18 mouse cellular contexts compared by ENCODE assay signal in the genomic region with DNA sequence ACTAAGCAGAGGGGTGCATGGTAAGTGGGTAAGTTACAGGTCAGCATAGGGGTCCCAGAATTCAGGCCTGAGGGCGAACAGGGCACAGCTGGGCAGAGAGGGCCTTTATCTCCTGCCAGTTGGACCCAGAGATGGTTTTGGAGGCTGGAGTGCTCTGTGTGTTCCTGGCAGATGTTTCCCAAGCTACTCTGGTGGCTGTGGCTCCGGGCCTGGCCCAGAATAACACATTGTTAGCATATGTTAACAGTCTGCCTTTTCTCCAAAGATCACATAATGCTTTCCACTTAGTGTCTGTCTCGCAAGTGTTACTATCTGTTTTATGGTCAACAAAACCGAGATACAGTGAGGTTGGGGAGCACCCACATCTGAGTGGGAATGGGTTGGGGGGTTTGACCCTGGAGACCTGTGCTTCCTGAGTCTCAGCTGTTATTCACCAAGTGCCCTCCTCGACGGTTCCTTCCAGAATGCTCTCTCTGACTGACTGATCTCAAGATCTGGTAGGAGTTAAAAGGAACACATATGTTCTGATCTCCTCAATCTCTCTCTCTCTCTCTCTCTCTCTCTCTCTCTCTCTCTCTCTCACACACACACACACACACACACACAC. TPM values are rescaled to one million over a fixed set of nuclear protein-coding genes. Genes with fewer than 3 reads are reported as not detected.
DNase-seq lines count a peak whose midpoint lies in the region; ATAC-seq and TF ChIP-seq lines count a peak whose summit lies in the region.
"Had no signal": no experiment of that assay in that cellular context is flagged by ENCODE, and none has a peak within 500 bp of the region (broad histone marks: within the 10 kb centered on the region; RNA-seq: fewer than 3 reads in every experiment).

No protein-coding gene starts in this region.

- H3K27ac ChIP-seq in lung, embryonic 14.5 days (ENCODE audit: low read depth) = peak overlapping the region; percentile 48; the same call in 1 of the 2 replicates
- H3K27ac ChIP-seq in heart, embryonic 12.5 days (ENCODE audit: poor library complexity, severe bottlenecking) = no peak overlapping the region
- H3K27ac ChIP-seq: forebrain, embryonic 15.5 days; hindbrain, embryonic 13.5 days had no signal

- no peak for TF ChIP-seq CTCF in lung, embryonic 14.5 days (IDR thresholded peaks at IDR 0.05; ENCODE audit: low read depth)

- no peaks in the 10 kb centered on the region for H3K27me3 ChIP-seq in lung, embryonic 14.5 days (ENCODE audit: insufficient read depth, low read length)
- H3K27me3 ChIP-seq in heart, embryonic 12.5 days (replicated peaks) = peaks cover 43% of the 10 kb centered on the region
- H3K27me3 ChIP-seq: forebrain, embryonic 15.5 days had no signal

- WGBS in lung, embryonic 14.5 days = 52% methylated on average over 6 of the region's 6 CpGs
- 65% methylated on average over 6 of the region's 6 CpGs for WGBS in heart, embryonic 12.5 days

- H3K9me3 ChIP-seq in lung, embryonic 14.5 days (ENCODE audit: low read depth, low read length) = no peaks in the 10 kb centered on the region
- H3K9me3 ChIP-seq in heart, embryonic 12.5 days (replicated peaks) = no peaks in the 10 kb centered on the region
- H3K9me3 ChIP-seq: forebrain, embryonic 15.5 days; hindbrain, embryonic 13.5 days had no signal

- no peak overlapping the region for H3K4me2 ChIP-seq in lung, embryonic 14.5 days
- no peak overlapping the region for H3K4me2 ChIP-seq in heart, embryonic 12.5 days
- H3K4me2 ChIP-seq: forebrain, embryonic 15.5 days; hindbrain, embryonic 13.5 days had no signal

- H3K4me3 ChIP-seq in lung, embryonic 14.5 days (ENCODE audit: low read depth, low read length) = no peak overlapping the region
- H3K4me3 ChIP-seq in heart, embryonic 12.5 days = no peak overlapping the region
- H3K4me3 ChIP-seq: forebrain, embryonic 15.5 days; hindbrain, embryonic 13.5 days had no signal

- ATAC-seq in lung, embryonic 14.5 days (ENCODE audit: insufficient read depth) = 0 out of 2 replicates have a peak, but pooled peaks have one; percentile 26
- no peak for ATAC-seq in heart, embryonic 12.5 days (ENCODE audit: insufficient number of reproducible peaks, low FRiP score)
- ATAC-seq: forebrain, embryonic 15.5 days had no signal

- H3K4me1 ChIP-seq in lung, embryonic 14.5 days (ENCODE audit: insufficient read depth) = peaks cover 13% of the 10 kb centered on the region
- peaks cover 25% of the 10 kb centered on the region for H3K4me1 ChIP-seq in heart, embryonic 12.5 days (replicated peaks)
- H3K4me1 ChIP-seq: forebrain, embryonic 15.5 days had no signal

- no peak overlapping the region for H3K9ac ChIP-seq in lung, embryonic 14.5 days
- no peak overlapping the region for H3K9ac ChIP-seq in heart, embryonic 12.5 days
- H3K9ac ChIP-seq: forebrain, embryonic 15.5 days; hindbrain, embryonic 13.5 days had no signal

- DNase-seq in lung, embryonic 14.5 days = peak; percentile 50
- no peak for DNase-seq in lung, postnatal 25 days (ENCODE audit: low spot score)
- DNase-seq in thymus, postnatal 0 days (ENCODE audit: low spot score) = peak; percentile 37
- no peak for DNase-seq in thymus, adult 18-20 months
- peak; percentile 65 for DNase-seq in induced T-regulatory cell, adult 2 months (ENCODE audit: low read depth)
- no peak for DNase-seq in urinary bladder, adult 2 months (ENCODE audit: low spot score)
- DNase-seq in right cerebral cortex, postnatal 10 days (ENCODE audit: low spot score in 2 of 2) = no peak
- DNase-seq: adrenal gland, adult 2 months; cerebellum, adult 18-20 months; gastrocnemius, postnatal 14 days; heart, postnatal 10 days; kidney, adult 18-20 months; kidney, postnatal 4 days; midbrain, embryonic 14.5 days; right cerebral cortex, postnatal 14 days had no signal

- H3K36me3 ChIP-seq in lung, embryonic 14.5 days (ENCODE audit: insufficient read depth) = no peaks in the 10 kb centered on the region
- H3K36me3 ChIP-seq in heart, embryonic 12.5 days = no peaks in the 10 kb centered on the region
- H3K36me3 ChIP-seq: forebrain, embryonic 15.5 days; hindbrain, embryonic 13.5 days had no signal

RNA-seq across cellular contexts. Expression of gene Runx1, which starts 39.6 kb away (rescaled TPM):
- polyA plus RNA-seq in lung, embryonic 14.5 days (2014; fragmentation: Nextera tagmentation; extraction: Ambion mirVana) = 7.7 and 10.8 TPM in 2 replicates
- polyA plus RNA-seq in thymus, postnatal 0 days (2015; fragmentation: Nextera tagmentation; extraction: Ambion mirVana) = 40.7 and 45.5 TPM in 2 replicates
- polyA plus RNA-seq in urinary bladder, adult 2 months (2012; rRNA removed) = 8.6 and 13.5 TPM in 2 replicates
- 1.3 and 1.5 TPM in 2 replicates for polyA plus RNA-seq in heart, embryonic 12.5 days (2016; fragmentation: Nextera tagmentation; extraction: Ambion mirVana)

Comparison
In these comparisons a context has a peak if more than half of its experiments do, and no peak if none do; other contexts are left out.
1. DNase-seq: peak in lung, embryonic 14.5 days (single experiment), thymus, postnatal 0 days (single experiment) and induced T-regulatory cell, adult 2 months (single experiment); none in lung, postnatal 25 days (single experiment), thymus, adult 18-20 months (0 of 2), urinary bladder, adult 2 months (single experiment) and right cerebral cortex, postnatal 10 days (0 of 2).